Mouse (Mus musculus) C2C12 (cell line): Measurements from ENCODE around the gene Nln.

Source experiments
- CTCF ChIP-seq: IDR thresholded peaks from one replicate; pipeline ENCODE4 v1.5.1; 2011; ENCODE audit not compliant: control insufficient read depth, insufficient read depth, insufficient read length
- MAX ChIP-seq: IDR thresholded peaks from one replicate; pipeline ENCODE4 v1.6.1; 2011; ENCODE audit warnings: mild to moderate bottlenecking, control low read depth

DNA sequence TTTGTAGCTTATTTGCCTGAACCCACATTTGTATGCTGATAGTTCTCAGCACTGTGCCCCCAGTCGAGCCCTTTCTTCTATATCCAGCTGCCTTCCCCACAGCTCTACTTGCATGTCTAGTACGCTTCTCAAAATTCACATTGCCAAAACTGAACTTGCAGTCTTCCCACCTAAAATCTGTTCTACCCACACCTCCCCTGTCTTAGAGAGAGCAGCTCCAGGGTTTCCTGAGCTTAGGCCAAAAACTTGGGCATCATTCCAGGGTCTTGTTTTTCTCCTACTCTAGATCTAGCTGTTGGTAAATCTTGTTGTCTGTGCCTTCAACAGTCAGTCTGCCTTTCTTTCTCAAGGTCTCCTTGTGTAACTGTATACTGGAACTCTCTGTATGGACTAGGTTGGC, 5.4 kb upstream of the Nln start:
- TF ChIP-seq CTCF (no peak), MAX (no peak)
